Mouse (Mus musculus) olfactory bulb, adult 2 months (tissue): ENCODE results near the gene Tjp3. TPM values are rescaled to one million over a fixed set of nuclear protein-coding genes. Genes with fewer than 3 reads are reported as not detected.

Source experiments
- H3K27ac ChIP-seq: fragments of 200-500 bp; 2 replicates; pipeline ENCODE4 v1.5.1; 2012; ENCODE audit warnings: low read depth, low read length; ENCODE audit not compliant: insufficient read depth
- H3K4me1 ChIP-seq: fragments of 200-500 bp; 2 replicates; pipeline ENCODE4 v1.6.1; 2012; ENCODE audit warnings: low read length; ENCODE audit not compliant: control insufficient read depth, insufficient read depth
- H3K4me3 ChIP-seq: fragments of 200-500 bp; 2 replicates; pipeline ENCODE4 v1.5.1; 2012; ENCODE audit warnings: mild to moderate bottlenecking, low read depth, low read length, moderate library complexity; ENCODE audit not compliant: insufficient read depth
- CTCF ChIP-seq: fragments of 200-500 bp; IDR thresholded peaks from 2 replicates; pipeline ENCODE4 v1.5.1; 2012; ENCODE audit warnings: low read depth, mild to moderate bottlenecking, low read length, moderate library complexity; ENCODE audit not compliant: insufficient read depth
- POLR2A ChIP-seq: fragments of 200-500 bp; IDR thresholded peaks from 2 replicates; pipeline ENCODE4 v1.6.1; 2012; ENCODE audit warnings: mild to moderate bottlenecking, low read depth, low read length, moderate library complexity; ENCODE audit not compliant: insufficient read depth
- WGBS: fragments of 180-500 bp; shearing (Covaris S2); methylation state at CpG from one replicate; pipeline ENCODE4 v1.1.7; 2018; 5-methylcytosine and 5-hydroxymethylcytosine counted together
- polyA plus RNA-seq: library from polyadenylated mRNA; stranded (reverse); fragments of >200 nt; gene quantifications from 2 replicates; pipeline ENCODE4 v1.2.4, GENCODE M21; 2012; ENCODE audit warnings: low replicate concordance; ENCODE audit not compliant: missing spikeins, insufficient read depth, insufficient read length

Tjp3 gene
- polyA plus RNA-seq, 1 experiment: not detected

DNA sequence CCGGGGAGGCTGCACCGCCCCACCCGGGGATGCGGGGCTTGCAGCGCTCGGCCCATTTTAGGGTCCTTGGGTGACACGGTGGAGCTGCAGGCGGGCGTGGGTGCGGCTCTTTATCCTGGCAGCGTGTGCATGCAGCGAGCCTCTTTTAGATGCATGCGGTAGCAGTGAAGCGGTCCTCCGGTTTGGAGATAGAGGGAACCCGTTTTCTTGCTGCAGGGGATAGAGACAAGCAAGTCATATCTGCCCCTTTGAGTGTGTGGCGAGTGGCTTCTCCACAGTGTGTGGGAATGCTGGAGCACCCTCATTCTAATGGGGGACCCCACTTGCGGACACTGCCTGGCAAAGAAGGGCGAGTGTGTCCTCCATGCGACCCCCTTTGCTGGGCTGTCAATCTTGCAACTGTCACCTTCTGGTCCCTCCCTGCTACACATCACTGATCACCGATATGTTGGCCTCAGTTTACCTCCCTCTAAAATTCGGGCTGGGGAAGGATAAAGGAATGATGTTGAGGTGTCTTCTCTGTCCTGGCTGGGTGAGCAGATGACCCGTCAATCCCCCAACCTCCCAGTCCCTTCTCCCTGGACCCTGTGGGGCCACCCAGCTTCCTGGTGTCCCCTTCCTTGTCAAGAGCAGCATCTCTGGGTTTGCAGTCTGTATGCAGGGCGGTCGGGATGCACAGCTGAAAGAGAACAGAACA lies 2.1 kb upstream of the Tjp3 start:
- under 1% methylated on average over 25 of the region's 25 CpGs for WGBS
- Histone ChIP-seq H3K4me1 (peaks cover 55% of the 10 kb centered on the region), H3K4me3 (peak overlapping the region; percentile 60), H3K27ac (peak overlapping the region; percentile 89)
- TF ChIP-seq POLR2A (no peak), CTCF (no peak)

- peak within 1 kb of the TSS; percentile 60 for H3K4me3 ChIP-seq
- H3K27ac ChIP-seq: peak within 1 kb of the TSS; percentile 89
- WGBS: under 1% methylated on average over 80 of the region's 80 CpGs
- peak; percentile 72; the same call in 1 of the 2 replicates for TF ChIP-seq CTCF
- peak; percentile 99 for TF ChIP-seq POLR2A
- H3K4me1 ChIP-seq: peaks cover 54% of the 10 kb centered on the region
Measured at GRCm38 (mm10) chr10:81292554-81293333, 1.4 kb upstream of the Tjp3 start, which contains the start of gene Pip5k1c. Gene Pip5k1c, plus strand, starts transcription at chr10:81292963.

DNA sequence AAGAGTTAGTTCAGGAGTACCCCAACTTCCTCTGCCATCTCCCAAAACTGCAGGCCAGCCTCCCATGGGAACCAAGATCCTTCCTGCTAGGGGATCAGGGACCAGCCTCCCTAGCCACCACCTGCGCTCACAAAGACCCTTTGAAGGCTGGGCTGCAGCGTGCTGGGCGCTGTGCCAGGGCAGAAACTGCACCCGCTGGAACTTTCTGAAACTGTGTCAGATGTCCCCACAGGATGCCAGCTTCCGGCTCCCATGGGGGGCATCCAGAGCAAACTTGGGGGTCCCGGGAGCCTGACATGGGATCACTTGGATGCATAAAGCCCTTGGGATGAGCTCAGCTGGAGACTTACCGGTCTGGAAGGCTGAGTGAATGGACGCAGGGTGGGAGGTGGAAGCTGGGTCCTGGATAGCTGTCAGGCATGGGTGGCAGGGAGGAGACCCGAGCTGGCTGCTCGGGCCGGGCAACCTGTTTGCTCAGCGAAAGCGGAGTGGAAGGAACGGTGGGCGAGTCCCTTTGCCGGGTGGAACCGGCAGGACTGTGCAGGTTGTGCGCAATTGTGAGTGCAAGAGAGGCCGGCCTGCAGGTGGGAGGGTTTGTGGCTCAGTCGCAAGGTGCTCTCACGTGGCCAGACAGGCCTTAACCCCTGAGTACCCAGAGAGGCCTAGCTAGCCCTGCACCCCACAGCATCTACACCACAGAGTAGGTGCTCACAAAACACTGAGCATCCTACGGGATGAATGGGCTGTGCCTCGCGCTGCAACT lies 502 bp downstream of the Tjp3 start:
- TF ChIP-seq CTCF: no peak
- no peak for TF ChIP-seq POLR2A
- 42% methylated on average over 24 of the region's 24 CpGs for WGBS
- H3K4me1 ChIP-seq: peaks cover 41% of the 10 kb centered on the region
- H3K27ac ChIP-seq: no peak overlapping the region
- no peak overlapping the region for H3K4me3 ChIP-seq

DNA sequence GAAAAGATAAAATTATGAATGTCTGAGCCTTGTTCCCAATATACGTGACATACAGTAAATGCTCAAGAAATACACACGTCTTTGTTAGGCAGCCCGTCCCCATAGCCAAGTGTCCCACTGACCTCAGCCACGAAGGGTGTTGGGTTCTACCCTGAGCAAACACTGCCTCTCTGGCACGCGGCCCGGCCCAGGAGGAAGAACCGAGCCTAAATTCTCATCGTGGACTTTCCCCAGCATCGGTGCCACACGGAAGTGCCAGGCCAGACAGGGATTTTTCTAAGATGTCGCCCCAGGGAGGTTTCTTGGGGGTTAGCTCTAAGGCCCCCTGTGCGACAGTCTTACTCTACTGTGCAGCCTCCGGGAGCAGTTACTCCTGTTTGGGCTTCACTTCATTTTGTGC lies 1.6 kb downstream of the Tjp3 start:
- Histone ChIP-seq H3K4me1 (peaks cover 36% of the 10 kb centered on the region), H3K4me3 (no peak overlapping the region), H3K27ac (no peak overlapping the region)
- TF ChIP-seq POLR2A (no peak), CTCF (no peak)
- WGBS: 56% methylated on average over 14 of the region's 14 CpGs

DNA sequence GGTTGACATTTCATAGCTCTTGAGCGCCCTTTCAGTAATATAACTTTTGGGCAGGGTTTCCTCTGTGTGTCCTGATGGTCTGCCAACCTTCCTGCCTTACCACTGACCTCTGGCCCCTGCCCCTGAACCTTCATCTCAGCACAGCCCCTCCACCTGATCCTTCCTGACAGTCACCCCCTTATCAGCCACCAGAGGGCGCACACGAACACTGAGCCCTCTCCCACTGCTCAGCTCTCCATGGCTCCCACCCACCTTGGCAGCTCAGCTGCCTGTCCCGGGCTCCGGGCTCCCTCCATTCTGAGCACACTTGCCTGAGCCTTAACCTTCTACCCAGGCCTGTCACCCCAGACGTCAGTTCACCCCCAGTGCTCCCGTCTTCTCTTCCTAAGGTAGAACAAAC lies 2.1 kb downstream of the Tjp3 start:
- WGBS: 2% methylated on average over 7 of the region's 7 CpGs
- peaks cover 31% of the 10 kb centered on the region for H3K4me1 ChIP-seq
- no peak overlapping the region for H3K4me3 ChIP-seq
- H3K27ac ChIP-seq: no peak overlapping the region
- TF ChIP-seq CTCF (peak; percentile 94), POLR2A (no peak)

GRCm38 (mm10) chr10:81288601-81289000 lies 2.8 kb downstream of the Tjp3 start:
- Histone ChIP-seq H3K4me3 (no peak overlapping the region), H3K4me1 (peaks cover 25% of the 10 kb centered on the region), H3K27ac (no peak overlapping the region)
- 43% methylated on average over 6 of the region's 6 CpGs for WGBS
- TF ChIP-seq POLR2A (no peak), CTCF (peak; percentile 66; the same call in 1 of the 2 replicates)

- Histone ChIP-seq H3K27ac (no peak overlapping the region), H3K4me1 (peaks cover 25% of the 10 kb centered on the region), H3K4me3 (no peak overlapping the region)
- no peak for TF ChIP-seq POLR2A
- TF ChIP-seq CTCF: peak; percentile 71; the same call in 1 of the 2 replicates
- WGBS: 62% methylated on average over 8 of the region's 8 CpGs
Measured at GRCm38 (mm10) chr10:81287513-81288157, 3.7 kb downstream of the Tjp3 start.

DNA sequence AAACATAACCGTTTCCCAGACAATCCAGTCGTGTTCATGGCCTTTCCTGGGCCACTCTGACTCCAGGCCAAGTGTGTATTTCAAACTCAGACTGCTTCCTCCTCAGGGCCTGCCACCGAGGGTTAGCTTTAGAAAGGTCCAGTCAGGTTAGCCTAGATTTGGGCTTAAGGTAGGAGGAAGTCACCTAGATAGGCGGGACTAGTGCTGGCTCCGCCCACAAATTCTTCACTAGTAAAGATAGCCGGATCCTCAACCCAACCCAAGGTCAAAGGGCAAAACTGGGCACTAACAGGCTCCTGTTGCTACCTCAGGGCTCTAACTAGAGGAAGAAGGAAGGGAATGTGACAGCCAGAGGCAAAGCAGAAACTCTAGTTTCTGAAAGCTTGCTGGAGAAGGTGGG lies 4.8 kb downstream of the Tjp3 start:
- no peak overlapping the region for H3K27ac ChIP-seq
- H3K4me3 ChIP-seq: no peak overlapping the region
- peaks cover 25% of the 10 kb centered on the region for H3K4me1 ChIP-seq
- TF ChIP-seq POLR2A (no peak), CTCF (no peak)
- 51% methylated on average over 6 of the region's 6 CpGs for WGBS
